Mouse (Mus musculus) CH12.LX (cell line): ENCODE results near the gene Rlf.

Source experiments
- CHD1 ChIP-seq: IDR thresholded peaks from 2 replicates; pipeline ENCODE4 v1.6.1; 2012; ENCODE audit warnings: low read depth, low read length, improper control_type of control experiment, inconsistent platforms
- CHD2 ChIP-seq: IDR thresholded peaks from 2 replicates; pipeline ENCODE4 v1.6.1; 2011; ENCODE audit warnings: low read length, improper control_type of control experiment
- CTCF ChIP-seq, 2 experiments: IDR thresholded peaks in 1 of 2; conservative IDR thresholded peaks in 1 of 2; 2 replicates each; pipeline ENCODE4 v1.5.1; 2011 to 2012; ENCODE audit warnings: low read depth in 2 of 2, low read length in 2 of 2, improper control_type of control experiment in 1 of 2, inconsistent platforms in 1 of 2, mild to moderate bottlenecking in 1 of 2, moderate library complexity in 1 of 2
- E2F4 ChIP-seq: IDR thresholded peaks from 2 replicates; pipeline ENCODE4 v1.6.1; 2011; ENCODE audit warnings: low read depth, low read length, improper control_type of control experiment; ENCODE audit not compliant: insufficient replicate concordance
- HCFC1 ChIP-seq: IDR thresholded peaks from 2 replicates; pipeline ENCODE4 v1.6.1; 2012; ENCODE audit warnings: low read depth, mild to moderate bottlenecking, inconsistent platforms, low read length, improper control_type of control experiment
- POLR2A ChIP-seq: IDR thresholded peaks from 2 replicates; pipeline ENCODE4 v1.6.1; 2011; ENCODE audit warnings: low read depth, mild to moderate bottlenecking, improper control_type of control experiment, low read length
- SIN3A ChIP-seq: IDR thresholded peaks from 2 replicates; pipeline ENCODE4 v1.6.1; 2012; ENCODE audit warnings: low read length, improper control_type of control experiment, inconsistent platforms
- SMC3 ChIP-seq: IDR thresholded peaks from 2 replicates; pipeline ENCODE4 v1.6.1; 2011; ENCODE audit warnings: low read depth, low read length, improper control_type of control experiment
- TBP ChIP-seq: conservative IDR thresholded peaks from 2 replicates; pipeline ENCODE4 v1.6.1; 2011; ENCODE audit warnings: low read depth, low read length, improper control_type of control experiment
- USF1 ChIP-seq: IDR thresholded peaks from 2 replicates; pipeline ENCODE4 v1.6.1; 2014; ENCODE audit warnings: low read depth, mild to moderate bottlenecking, inconsistent platforms, low read length, improper control_type of control experiment
- ZC3H11A ChIP-seq: IDR thresholded peaks from 2 replicates; pipeline ENCODE4 v1.6.1; 2012; ENCODE audit warnings: low read depth, mild to moderate bottlenecking, inconsistent platforms, low read length, improper control_type of control experiment
- ZKSCAN1 ChIP-seq: IDR thresholded peaks from 2 replicates; pipeline ENCODE4 v1.6.1; 2012; ENCODE audit warnings: low read depth, inconsistent platforms, low read length, improper control_type of control experiment, borderline replicate concordance

DNA sequence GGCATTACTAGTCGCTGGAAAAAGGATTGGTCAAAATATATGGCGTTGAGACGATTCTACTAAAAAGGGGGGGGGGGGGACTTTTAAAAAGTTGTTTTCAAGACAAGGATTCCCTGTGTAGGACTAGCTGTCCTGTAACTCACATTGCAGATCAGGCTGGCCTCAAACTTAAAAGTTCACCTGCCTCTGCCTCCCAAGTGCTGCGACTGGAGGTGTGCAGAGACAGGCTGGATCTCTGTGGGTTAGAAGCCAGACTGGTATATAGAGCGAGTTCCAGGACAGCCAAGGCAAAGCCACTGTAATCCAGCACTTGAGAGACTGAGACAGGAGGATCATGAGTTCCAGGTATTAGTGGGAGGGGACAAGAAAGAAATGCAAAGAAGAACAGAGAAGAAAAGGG, 605 bp upstream of the Rlf start:
- TF ChIP-seq CHD1 (no peak), CTCF (conservative IDR thresholded peaks at IDR 0.05 in 1 of 2, IDR thresholded peaks at IDR 0.05 in 1 of 2; ENCODE audit: low read depth in 2 of 2, low read length in 2 of 2) (no peak), HCFC1 (no peak), POLR2A (no peak), SIN3A (no peak), ZKSCAN1 (no peak), TBP (no peak), SMC3 (no peak), E2F4 (no peak), USF1 (no peak), CHD2 (no peak), ZC3H11A (no peak)
